Mouse (Mus musculus) ES-Bruce4 (cell line): ENCODE data around the gene Nsun2.

Experiments
- CTCF ChIP-seq: IDR thresholded peaks from one replicate; pipeline ENCODE4 v1.8.1; 2011; ENCODE audit warnings: low read depth, low read length
- EP300 ChIP-seq: IDR thresholded peaks from 2 replicates; pipeline ENCODE4 v1.6.1; 2011; ENCODE audit warnings: low read depth, low read length; ENCODE audit not compliant: insufficient read depth
- POLR2A ChIP-seq: IDR thresholded peaks from one replicate; pipeline ENCODE4 v1.8.1; 2011; ENCODE audit warnings: low read length; ENCODE audit not compliant: insufficient read depth

GRCm38 (mm10) chr13:69489777-69490176 is 43.8 kb upstream of the Nsun2 start:
- TF ChIP-seq CTCF (no peak), EP300 (no peak), POLR2A (no peak)
